Mouse (Mus musculus) B cell, adult 62 days (primary cell): ENCODE measurements around the gene Ryr3. TPM values are rescaled to one million over a fixed set of nuclear protein-coding genes. Genes with fewer than 3 reads are reported as not detected.

ENCODE experiments used
- total RNA-seq: library from RNA; stranded (reverse); gene quantifications from 4 replicates; pipeline ENCODE4 v1.2.4, GENCODE M21; 2023

Ryr3 gene
- total RNA-seq: not detected in 4 replicates

DNA sequence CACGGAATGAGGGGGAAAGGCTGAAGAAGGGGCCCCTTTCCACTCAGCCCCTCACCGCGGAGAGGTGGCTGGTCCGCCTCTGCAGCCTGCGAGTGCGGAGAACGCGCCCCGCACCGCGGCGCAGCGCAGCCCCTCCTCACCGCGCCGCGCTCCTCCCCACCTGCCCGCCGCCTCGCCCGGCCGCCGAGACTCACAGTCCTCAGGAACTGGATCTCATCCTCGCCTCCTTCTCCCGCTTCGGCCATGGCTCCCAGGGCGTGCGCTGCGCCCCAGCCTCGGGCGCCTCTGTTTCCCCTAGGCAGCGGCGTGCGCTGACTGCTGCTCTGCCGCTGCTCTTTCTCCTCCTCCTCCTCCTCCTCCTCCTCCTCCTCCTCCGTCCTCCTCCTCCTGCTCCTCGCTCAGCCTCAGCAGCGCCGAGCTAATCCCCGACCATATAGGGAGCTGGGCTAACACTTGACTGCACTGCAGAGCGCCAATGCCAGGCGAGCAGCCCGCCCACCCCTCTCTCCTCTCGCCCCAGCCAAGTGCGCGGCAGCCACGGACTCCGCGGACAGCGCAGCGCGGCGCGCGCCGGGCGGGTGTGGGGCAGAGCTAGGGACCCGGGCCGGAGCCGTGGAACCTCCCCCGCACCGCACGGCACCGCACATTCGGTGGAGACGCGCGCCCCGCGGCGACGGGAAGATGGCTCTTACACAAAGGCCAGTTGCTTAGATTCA is at the start of gene Ryr3:
Ryr3 (minus strand) TSS at position 351 of the 716 bp plus-strand sequence.

Other genes with a start within 250 kb of the Ryr3 start
- gene Tmco5b, start 68.6 kb upstream of the Ryr3 start, total RNA-seq: not detected in 4 replicates
- 21.8 to 25.6 TPM (median 24.3 TPM) in 4 replicates for gene Fmn1, start 110.6 kb upstream of the Ryr3 start, total RNA-seq